Mouse (Mus musculus) spleen, adult 18-20 months (tissue): ENCODE results near the gene Upk1b.
A peak's percentile ranks its signal among the peaks of the same experiment; 100 is the strongest.
"Not testable (repeated sequence)": the region's sequence is repeated elsewhere in the genome, so short reads cannot be mapped to it uniquely, and the experiment has no call there.

ENCODE experiments used
- DNase-seq, 2 experiments: peaks; one replicate each; pipeline ENCODE4 v3.0.0; 2022; ENCODE audit warnings: mixed read lengths in 2 of 2

Upk1b gene

GRCm38 (mm10) chr16:38800091-38800490, at the start of gene Upk1b:
Gene Upk1b, minus strand, starts transcription at chr16:38800328.
- DNase-seq: no peak

GRCm38 (mm10) chr16:38828649-38829048, 28.5 kb upstream of the Upk1b start, which contains the start of gene 4930435E12Rik:
Gene 4930435E12Rik, minus strand, starts transcription at chr16:38828749.
- DNase-seq: no peak

DNA sequence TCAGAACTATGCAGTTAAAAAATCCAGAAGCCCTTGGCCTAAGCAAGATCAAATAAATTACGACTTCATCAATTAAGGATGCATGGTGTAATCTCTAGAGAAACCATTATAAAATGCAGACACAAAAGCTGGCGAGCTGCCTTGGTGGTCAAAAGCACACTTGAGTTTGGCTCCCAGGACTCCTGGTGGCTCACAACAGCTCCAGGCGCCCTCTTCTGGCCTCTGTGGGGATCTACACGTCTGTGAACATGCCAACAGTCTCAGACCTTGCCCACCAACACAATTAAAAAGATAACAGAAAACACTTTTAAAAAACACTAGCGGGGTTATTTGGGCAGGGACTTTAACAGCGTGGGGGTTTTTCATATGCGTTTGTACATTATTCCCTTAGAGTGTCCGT, 12.4 kb upstream of the Upk1b start:
- DNase-seq: peak; percentile 11 to 47

- DNase-seq: no peak
These were observed 10.1 kb upstream of the Upk1b start for GRCm38 (mm10) chr16:38810196-38810595.

- not testable (repeated sequence) for DNase-seq
These were observed 7.7 kb upstream of the Upk1b start for GRCm38 (mm10) chr16:38807796-38808195.

- no peak for DNase-seq
These were observed 1.1 kb downstream of the Upk1b start for GRCm38 (mm10) chr16:38798957-38799450.

DNA sequence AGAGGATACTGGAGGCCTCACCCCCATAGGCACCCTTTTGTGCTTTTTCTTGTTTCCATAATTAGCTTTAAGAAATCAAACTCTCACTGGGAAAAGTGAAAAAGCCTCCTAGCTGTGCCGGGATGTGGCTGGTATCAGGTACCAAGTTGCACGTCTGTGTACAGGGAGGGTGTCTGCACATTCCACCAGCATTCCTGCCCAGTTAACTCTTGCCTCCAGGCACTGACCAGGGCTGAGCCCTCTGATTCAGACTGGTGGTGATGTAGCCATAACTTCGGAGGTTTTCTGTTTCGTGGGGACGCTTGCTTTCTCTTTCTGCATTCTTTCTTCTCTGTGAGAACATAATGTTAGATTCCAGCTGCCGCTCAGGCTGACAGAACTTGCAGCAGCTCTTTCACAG, 7.0 kb downstream of the Upk1b start:
- DNase-seq: no peak

DNA sequence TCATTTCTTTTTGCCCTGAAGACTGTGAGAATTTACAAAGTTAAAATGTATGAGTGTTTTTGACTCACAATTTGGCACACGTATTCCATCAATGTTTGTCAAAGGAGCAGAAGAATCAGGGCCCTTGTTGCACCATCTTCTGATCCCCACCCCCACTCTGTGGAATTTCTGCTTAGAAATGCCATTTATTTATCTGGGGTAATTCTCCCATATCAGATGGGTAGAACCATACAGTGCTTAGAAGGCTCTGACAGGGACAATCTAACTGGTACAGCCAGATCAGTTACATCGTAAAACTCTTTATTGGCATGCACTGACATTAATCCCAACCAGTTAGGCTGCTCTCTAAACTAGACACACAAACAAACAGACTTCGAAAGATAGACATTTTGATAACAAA, 10.2 kb downstream of the Upk1b start:
- DNase-seq: no peak

DNA sequence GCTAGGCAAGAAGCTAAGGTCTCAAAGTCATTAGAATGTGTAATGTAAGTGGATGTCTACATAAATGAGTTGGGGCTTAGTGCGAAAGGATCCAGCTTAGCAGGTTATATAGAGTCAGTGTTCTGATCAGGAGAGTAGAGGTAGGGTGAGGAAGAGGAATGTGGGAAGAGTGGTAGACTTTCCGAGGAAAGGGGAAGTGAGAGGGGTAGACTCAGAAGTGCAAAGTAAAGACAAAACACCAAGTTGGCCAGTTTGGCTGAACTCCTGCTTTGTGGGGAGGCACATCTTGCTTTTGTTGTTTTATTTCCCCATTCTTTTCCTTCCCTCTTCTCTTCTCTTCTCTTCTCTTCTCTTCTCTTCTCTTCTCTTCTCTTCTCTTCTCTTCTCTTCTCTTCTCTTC, 11.1 kb downstream of the Upk1b start:
- DNase-seq: no peak

DNA sequence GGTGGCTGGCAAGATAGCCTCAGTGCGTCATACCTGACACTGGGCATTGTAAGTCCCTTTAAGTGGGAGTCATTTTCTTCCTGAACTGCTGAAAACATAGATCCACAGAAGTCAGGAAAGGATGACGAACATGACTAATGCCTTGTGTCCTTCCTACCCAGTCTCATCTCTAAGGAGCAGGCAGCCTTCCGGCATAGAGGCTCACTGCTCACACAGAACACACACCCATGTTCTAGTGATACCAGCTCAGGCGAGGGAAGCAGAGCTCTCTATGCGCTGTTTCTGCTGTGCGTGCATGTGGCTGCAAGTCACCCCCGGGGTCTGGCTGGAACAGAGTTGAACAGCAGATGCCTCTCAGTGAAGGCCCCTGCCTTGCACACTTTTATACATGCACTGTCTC, 14.8 kb downstream of the Upk1b start:
- DNase-seq: no peak

GRCm38 (mm10) chr16:38782524-38783067, 17.5 kb downstream of the Upk1b start:
- no peak for DNase-seq

DNA sequence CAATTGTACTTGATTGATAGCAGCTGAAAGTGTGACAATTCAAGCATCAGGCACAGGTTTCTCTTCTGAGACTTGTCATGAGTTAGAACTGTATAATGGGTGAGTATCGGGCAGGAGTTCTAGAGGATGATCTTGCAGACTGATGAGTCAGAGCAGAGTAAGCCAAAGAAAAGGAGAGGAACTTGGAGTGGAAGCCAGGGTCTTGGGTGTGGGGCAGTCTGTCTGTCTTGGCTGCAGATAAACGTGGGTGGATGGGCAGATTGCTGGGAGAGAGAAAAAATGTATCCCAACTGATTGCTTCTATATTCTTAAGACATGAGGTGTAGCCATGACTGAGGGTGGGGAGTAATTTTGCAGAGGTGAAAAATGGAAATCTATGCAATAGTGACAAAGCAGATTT, 18.2 kb downstream of the Upk1b start:
- no peak for DNase-seq

- DNase-seq: no peak
These were observed 19.1 kb downstream of the Upk1b start for GRCm38 (mm10) chr16:38780960-38781572.

GRCm38 (mm10) chr16:38776342-38776741, 23.8 kb downstream of the Upk1b start:
- no peak for DNase-seq

- DNase-seq: no peak
These were observed 25.0 kb downstream of the Upk1b start for GRCm38 (mm10) chr16:38774964-38775746.

- no peak for DNase-seq
These were observed 27.1 kb downstream of the Upk1b start for GRCm38 (mm10) chr16:38772906-38773496.

DNA sequence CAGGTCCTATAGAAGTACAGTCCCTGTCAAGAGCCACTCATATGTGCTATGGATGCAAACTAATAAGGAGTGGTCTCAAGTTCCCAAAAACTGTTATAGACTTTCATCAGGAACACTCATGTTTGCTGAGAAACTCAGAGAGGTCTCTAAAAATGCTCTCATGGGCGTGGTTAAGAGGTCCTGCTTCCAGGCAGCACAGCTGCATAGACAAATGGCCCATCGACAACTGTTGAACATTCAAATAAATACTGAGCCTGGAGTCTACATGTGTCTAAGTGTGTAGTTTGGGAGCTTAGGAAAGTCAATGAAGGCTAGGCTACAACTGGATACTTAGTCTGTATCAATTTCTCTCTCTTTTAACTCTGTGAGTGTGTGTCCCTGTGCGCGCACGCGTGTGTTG, 29.0 kb downstream of the Upk1b start:
- DNase-seq: no peak

DNA sequence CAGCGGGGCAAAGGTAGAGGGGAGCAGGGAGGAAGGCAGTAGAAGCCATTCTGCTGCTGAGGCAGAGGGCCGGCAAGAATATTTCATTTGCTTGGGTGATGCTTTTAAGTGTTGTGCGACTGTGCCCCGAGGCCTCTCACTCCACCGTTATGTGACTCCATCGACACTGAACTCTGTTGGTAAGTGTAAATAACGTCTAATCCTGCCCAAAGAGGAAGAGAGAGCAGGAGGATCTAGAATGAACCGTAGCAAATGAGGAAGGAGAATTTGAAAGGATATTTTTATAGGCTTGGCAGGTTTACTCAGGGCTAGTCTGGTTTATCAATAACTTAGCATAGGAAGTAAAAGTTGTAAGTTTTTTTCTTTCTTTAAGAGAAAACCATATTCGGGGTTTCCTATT, 30.6 kb downstream of the Upk1b start:
- DNase-seq: no peak

- no peak for DNase-seq
These were observed 31.7 kb downstream of the Upk1b start for GRCm38 (mm10) chr16:38768386-38768785.

DNA sequence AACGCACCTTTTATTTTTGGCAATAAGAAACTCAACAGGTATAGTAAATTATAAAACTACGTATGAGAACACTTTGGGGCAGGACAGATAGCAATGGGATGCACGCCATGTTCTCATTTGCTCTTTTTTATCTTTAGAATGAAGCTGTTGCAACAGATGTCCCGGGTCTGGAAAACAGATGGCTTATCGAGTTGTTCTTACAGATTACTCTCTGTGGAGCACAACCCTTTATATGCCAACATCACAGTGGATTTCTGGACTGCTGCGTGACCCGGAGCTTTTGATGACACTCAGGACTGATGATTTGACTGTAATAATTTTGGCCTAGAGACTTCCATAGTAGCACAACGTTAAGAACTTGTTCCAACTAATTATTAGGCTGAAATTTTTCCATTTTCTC, 32.4 kb downstream of the Upk1b start:
- no peak for DNase-seq

DNA sequence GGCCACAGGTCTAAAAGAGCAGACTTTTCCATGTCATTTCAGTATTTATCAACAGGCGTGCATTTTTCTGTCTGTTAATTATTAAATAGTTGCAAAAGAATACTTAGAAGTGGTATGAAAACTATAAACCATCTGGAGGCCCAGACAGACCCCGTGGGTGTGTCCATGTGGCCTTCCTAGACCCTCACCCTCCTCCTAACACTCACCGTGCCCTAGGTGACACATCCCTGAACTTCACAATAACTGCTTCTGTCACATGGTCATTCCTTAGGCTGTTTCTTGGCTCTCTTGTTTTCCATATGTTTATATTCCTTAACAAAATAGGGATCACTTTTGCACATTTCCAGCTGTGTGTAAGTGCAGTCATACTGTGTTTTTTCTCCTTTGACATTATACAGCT, 33.5 kb downstream of the Upk1b start:
- no peak for DNase-seq

- no peak for DNase-seq
These were observed 36.6 kb downstream of the Upk1b start for GRCm38 (mm10) chr16:38763508-38763907.

DNA sequence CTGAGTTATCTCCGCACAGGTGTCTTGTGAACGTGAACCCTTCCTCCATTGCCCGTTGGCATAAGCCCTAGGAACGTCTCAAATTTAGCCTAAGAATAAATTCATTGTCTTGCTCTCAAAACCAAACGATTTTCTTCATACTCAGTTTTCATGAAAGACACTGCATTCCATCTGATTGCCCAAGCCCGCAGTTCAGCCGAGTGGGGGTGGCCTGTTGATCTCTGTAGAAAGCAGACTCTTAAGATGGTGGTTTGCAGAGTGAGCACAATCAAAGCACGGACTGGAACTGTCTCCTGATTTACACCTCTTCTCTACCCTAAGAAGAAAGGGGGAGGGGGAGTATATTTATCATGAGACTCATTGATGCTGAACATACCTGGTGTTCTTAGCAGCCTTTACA, 37.7 kb downstream of the Upk1b start:
- no peak for DNase-seq

DNA sequence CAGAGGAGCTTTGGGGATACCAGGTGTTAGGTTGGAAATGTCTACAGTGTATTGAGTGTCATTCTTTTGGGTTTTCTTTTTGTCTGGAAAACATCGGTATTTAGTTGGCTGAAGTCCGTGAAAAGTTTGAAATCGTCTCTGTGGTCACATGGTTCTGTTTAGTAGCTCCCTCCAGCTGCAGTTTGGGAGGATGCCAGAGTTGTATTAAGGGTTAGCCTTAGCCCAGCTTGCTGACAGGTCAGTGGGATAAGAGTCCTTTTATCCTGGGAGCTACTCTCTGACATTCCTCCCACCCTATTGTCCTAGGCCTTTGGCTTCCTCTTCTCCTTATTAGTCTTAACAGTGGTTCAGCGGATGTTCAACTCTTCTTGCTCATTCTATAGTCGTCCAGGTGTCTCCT, 38.2 kb downstream of the Upk1b start:
- no peak for DNase-seq
